Mouse (Mus musculus) left cerebral cortex, postnatal 36 days (tissue): Measurements from ENCODE around the gene Gm4791. TPM values are rescaled to one million over a fixed set of nuclear protein-coding genes. Genes with fewer than 3 reads are reported as not detected.
A peak's percentile ranks its signal among the peaks of the same experiment; 100 is the strongest.

Experiments used
- DNase-seq, 2 experiments: peaks; one replicate each; pipeline ENCODE4 v3.0.0; 2021 to 2022; ENCODE audit warnings: low spot score in 2 of 2, mixed read lengths in 1 of 2
- intact Hi-C: fragments of 180-260 bp; cut with DNase I; formaldehyde crosslinking; loops from one replicate; pipeline ENCODE4 v1.15.1; 2025
- total RNA-seq, 2 experiments: library from RNA; stranded (reverse); gene quantifications; 2 replicates each; pipeline ENCODE4 v1.2.3; 2021

The Gm4791 gene
- not detected for total RNA-seq

DNA sequence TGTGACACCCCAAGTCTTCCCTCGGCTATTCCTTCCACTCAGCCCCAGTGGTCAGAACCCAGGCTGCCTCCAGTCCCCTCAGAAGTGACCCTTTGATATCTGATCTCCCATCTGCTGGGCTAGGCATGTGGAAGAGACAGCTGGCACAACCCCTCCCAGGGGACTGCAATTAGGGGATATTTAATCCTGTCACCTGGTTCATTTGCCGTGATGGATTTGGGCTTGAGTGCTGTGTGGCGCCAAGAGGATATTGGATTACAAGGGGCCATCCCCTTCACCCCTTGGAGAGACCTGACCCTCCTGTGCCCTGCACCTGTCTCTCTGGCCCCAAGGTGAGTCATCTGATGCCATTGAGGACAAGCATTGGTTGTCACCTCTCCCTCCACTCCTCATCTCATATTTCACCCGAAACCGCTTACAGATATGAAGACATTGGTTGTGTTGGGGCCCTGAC, at the start of gene Gm4791:
Gene Gm4791, plus strand, starts transcription at position 404 of the 454 bp plus-strand sequence.
- intact Hi-C loops, result no loop called here
- DNase-seq, result no peak

DNA sequence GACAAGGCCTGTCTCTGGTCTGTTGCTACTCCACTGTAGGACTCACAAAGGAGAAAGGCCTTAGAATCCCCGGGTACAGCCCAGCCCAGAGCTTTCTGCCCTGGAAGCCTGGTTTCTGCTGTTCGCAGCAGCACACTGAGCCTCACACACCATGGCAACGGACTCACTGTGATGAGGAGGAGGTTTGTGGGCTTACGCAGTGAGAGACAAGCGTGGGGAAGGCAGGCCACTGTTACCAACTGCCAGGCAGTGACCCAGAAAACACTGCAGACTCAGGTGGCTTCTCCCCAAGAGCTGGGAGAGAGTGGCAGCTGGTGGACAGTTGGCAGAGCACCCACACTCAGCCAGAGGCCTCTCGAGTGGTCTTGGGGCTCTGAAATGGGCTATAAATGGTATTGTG, 42.3 kb upstream of the Gm4791 start:
- intact Hi-C loops, result no loop called here

DNA sequence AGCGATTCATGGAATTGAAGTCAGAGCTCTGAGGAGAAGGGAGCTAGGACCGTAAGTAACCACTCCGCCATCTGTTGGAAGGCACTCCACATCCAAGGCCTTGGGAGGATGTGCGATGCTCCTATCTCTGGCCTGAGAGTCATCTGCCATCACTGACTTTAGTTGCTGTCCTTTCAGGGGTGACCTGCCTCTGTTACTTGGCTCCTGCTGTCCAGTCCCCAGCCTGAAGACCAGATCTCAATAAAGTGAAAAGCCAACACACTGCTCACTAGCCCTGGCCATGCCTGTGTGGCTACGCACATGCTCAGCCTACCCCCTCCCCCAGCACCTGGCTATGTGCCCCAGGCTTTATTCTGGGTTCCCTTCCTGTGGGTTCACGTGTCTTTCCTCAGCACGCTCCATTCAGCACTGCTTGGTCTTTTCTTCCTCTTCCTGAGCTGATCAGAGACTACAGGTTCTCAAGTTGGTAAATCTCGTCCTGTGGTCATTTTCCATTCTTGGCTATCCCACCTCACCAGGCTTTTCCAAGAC, 41.1 kb upstream of the Gm4791 start:
- intact Hi-C loops, result no loop called here
- DNase-seq, result no peak

More for the DNA sequence above, 42.3 kb upstream of the Gm4791 start:
- peak; percentile 59 to 65 for DNase-seq

DNA sequence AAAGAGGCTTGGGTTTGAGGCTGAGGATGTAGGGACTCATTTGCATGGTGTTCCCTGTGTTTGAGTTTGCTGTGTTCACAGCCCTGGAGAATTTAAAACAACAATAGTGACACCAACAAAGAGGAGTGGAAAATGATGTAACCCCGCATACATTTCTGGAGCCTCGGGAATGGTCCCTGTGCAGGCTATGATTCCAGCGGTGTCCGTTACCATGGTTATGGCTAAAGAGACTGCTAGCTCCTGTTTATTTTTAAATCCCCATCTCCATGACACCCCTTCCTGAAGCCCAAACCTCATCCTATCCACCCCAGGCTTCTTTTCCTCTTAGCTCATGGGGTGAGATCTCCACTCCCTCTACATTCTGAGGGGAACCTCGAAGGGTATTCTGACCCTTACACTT, 32.5 kb upstream of the Gm4791 start:
- intact Hi-C loops, result loop anchor here (10.0 kb wide), 1 partner anchor 569 kb away; the partner anchor contains the start of gene Cadm1
- peak in 1 of 2 experiments; percentile 29 for DNase-seq

DNA sequence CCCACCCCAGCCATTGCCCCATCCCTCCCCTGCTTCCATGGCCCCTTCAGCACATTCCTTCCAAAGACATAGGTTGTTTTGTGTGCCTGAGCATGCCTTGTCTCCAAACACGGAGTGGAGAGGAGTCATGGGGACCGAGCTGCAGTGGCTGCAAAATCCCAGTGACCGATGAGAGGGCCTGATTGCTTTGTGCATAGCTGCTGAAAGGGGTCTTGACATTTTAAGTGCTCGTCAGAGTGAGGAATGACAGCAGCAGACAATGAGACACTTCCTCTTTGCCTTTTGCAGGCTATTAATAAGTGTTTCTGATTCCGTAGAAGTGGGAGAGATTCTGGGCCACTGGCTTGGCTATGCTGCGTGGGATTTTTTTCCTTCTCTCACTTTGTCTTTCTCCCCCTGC, 29.6 kb upstream of the Gm4791 start:
- no peak for DNase-seq
- intact Hi-C loops, result loop anchor here (10.0 kb wide), 1 partner anchor 566 kb away; the partner anchor contains the start of gene Cadm1

DNA sequence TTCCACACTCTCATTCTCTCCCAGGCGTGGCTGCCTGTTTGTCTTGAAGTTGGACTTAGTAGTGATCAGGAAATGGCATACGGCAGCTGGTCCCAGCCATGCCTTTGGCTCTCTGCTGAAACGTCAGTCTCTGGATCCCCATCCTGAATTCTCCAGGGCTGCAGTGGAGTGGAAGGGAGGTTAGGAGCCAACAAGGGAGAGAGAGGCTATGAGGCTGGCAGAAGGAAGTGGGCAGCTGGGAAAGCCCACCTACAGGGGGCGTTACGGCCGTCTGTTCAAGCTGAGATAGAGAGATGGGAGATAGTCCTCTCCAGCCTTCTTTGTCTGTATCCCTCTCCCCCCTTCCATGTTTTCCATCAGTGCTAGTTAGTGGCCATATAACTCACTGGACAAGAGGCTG, 29.1 kb upstream of the Gm4791 start:
- intact Hi-C loops, result loop anchor here (10.0 kb wide), 1 partner anchor 565 kb away; the partner anchor contains the start of gene Cadm1
- DNase-seq, result no peak

DNA sequence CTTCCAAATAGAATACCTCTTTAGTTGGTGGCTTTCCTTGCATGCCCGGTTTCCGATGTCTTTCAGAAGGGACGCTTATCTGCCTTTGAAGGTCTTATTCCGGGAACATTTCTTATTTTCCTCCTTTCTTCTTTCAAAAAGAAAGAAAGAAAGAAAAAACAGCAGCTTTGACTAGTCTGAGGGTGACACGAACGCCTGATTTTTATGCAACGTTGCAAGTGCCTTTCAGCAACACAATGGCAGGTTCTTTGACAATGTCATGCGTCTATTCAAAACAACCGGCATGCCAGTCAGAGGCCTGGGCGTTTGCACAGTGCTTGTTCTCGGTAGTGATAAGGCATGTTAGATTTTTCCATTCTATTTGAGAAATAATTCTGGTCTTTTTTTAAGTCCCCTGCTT, 19.7 kb upstream of the Gm4791 start:
- intact Hi-C loops, result no loop called here
- DNase-seq, result no peak

DNA sequence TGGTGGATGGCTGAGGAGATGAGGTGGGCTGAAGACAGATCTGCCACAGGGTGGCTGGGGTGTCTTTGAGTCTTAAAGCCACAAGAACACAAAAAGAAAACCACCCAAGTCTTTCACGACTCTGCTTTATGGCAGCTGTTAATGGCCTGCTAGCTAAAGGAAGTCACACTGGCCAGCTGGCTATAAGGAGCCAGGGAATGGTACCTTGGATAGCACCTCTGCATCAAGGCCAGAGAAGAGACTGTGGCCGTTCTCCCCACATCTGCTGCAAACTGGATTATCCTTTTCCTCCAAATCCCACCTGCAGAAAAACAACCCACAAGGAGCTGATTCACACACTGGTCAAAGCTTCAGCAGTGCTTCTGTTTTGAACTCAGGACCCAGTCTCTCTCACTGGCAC, 18.4 kb upstream of the Gm4791 start:
- DNase-seq, result no peak
- intact Hi-C loops, result no loop called here

DNA sequence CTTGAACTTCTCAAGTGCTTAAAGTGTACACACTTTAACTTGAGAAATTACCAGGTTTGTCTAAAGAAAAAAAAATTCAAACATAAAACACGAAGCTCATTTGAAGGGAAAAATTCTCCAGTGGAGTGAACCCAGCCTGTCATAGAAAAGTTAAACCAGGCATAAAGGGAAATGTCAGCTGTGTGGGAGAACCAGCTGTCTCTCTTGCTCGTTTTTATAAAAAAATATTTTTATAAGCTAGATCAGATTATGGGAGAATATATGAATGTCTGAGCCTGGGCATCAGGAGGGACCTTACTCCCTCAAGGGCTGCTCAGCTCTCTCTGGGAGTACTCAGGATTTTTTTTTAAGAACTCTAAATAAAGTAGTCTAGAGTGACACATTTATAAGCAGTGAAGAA, 15.1 kb upstream of the Gm4791 start:
- intact Hi-C loops, result no loop called here
- no peak for DNase-seq

DNA sequence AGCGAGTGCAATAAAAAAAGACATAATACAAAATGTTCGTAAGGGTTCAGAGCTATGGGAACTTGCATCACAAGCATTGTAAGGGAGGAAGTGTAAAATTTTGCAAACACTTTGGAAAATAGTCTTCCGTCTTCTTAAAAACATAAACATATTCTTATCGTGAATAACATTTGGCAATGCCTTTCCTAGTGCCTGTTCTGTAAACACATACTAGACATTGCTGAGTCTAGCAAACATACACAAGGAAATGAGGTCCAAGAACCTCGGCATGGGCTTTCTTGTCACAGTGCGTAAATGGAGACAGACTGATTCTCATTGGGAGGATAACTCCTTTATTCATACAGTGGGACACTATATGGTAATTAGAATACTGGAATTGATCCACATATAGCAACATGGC, 43.0 kb downstream of the Gm4791 start:
- no peak for DNase-seq
- intact Hi-C loops, result no loop called here
